Mouse (Mus musculus): ENCODE measurements around the gene Serpina9. TPM values are rescaled to one million over a fixed set of nuclear protein-coding genes. Genes with fewer than 3 reads are reported as not detected.

Serpina9 gene
- polyA plus RNA-seq, 2 experiments, result 0.10 to 0.16 TPM

DNA sequence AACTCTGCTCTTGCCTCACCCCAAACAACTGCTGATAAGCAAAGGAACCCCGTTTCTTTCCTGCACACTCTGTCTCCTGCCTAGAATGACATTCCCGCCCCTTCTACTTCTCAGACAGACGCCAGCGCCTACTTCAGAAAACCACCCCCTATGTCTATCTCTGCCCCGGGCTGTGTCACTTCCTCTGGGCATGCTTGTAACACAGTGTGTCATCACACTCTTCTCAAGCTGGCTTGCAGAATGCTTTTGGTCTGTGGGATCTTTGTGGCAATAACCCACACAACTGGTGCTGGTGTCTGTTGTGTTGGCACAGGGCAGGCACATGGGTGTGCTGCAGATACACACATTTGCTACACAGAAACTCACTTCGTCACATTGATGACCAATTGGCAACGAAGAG is 20.6 kb downstream of the Serpina9 start:
- no peak for ATAC-seq (ENCODE audit: low FRiP score, low read depth)
- no peak for DNase-seq (ENCODE audit: low spot score)
- no peak overlapping the region for H3K9ac ChIP-seq (ENCODE audit: low read depth, low read length, severe bottlenecking)
- no peak overlapping the region for H3K4me3 ChIP-seq (replicated peaks; ENCODE audit: low read length)
- no peaks in the 10 kb centered on the region for H3K4me1 ChIP-seq (ENCODE audit: control insufficient read depth, insufficient read depth, low read length)
- H3K36me3 ChIP-seq (ENCODE audit: control insufficient read depth, insufficient read depth, low read length), result no peaks in the 10 kb centered on the region
- H3K4me2 ChIP-seq (replicated peaks; ENCODE audit: low read depth, low read length, severe bottlenecking), result no peak overlapping the region
- H3K27ac ChIP-seq (replicated peaks; ENCODE audit: low read depth, low read length), result no peak overlapping the region
- H3K9me3 ChIP-seq (ENCODE audit: control insufficient read depth, low read length), result no peaks in the 10 kb centered on the region
- 69% methylated on average over 7 of the region's 7 CpGs for WGBS
- no peaks in the 10 kb centered on the region for H3K27me3 ChIP-seq (ENCODE audit: control insufficient read depth, insufficient read depth, low read length)
- TF ChIP-seq POLR2A (IDR thresholded peaks at IDR 0.05; ENCODE audit: borderline replicate concordance, extremely low read depth, insufficient read depth, insufficient read length), result no peak

GRCm38 (mm10) chr12:103989857-103990256 is 23.7 kb downstream of the Serpina9 start, which contains the start of gene Serpina11:
Gene Serpina11 (minus strand): TSS chr12:103989957.
- Histone ChIP-seq H3K27me3 (ENCODE audit: control insufficient read depth, insufficient read depth, low read length) (no peaks in the 10 kb centered on the region), H3K9me3 (ENCODE audit: control insufficient read depth, low read length) (no peaks in the 10 kb centered on the region), H3K36me3 (ENCODE audit: control insufficient read depth, insufficient read depth, low read length) (no peaks in the 10 kb centered on the region), H3K4me2 (replicated peaks; ENCODE audit: low read depth, low read length, severe bottlenecking) (no peak within 1 kb of the TSS), H3K27ac (replicated peaks; ENCODE audit: low read depth, low read length) (no peak within 1 kb of the TSS), H3K4me3 (replicated peaks; ENCODE audit: low read length) (no peak within 1 kb of the TSS), H3K4me1 (ENCODE audit: control insufficient read depth, insufficient read depth, low read length) (no peaks in the 10 kb centered on the region), H3K9ac (ENCODE audit: low read depth, low read length, severe bottlenecking) (no peak within 1 kb of the TSS)
- 88% methylated on average over 6 of the region's 6 CpGs for WGBS
- ATAC-seq (ENCODE audit: low FRiP score, low read depth) (no peak), DNase-seq (ENCODE audit: low spot score) (no peak)
- no peak for TF ChIP-seq POLR2A (IDR thresholded peaks at IDR 0.05; ENCODE audit: borderline replicate concordance, extremely low read depth, insufficient read depth, insufficient read length)

DNA sequence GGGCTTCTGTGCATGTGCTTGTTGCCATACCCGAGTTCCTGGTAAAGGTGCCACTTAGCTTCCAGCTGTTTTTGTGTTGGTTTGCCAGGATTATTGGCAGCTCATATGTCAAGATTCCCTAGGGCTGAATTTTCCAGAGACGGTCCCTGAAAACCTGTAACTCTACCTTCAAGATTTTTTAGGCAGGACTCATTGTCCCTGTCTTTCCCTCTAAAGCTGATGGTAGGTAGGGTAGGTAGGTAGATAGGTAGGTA is 24.1 kb downstream of the Serpina9 start:
- H3K36me3 ChIP-seq (ENCODE audit: control insufficient read depth, insufficient read depth, low read length), result no peaks in the 10 kb centered on the region
- H3K9me3 ChIP-seq (ENCODE audit: control insufficient read depth, low read length), result no peaks in the 10 kb centered on the region
- H3K27me3 ChIP-seq (ENCODE audit: control insufficient read depth, insufficient read depth, low read length), result no peaks in the 10 kb centered on the region
- no peak overlapping the region for H3K4me2 ChIP-seq (replicated peaks; ENCODE audit: low read depth, low read length, severe bottlenecking)
- TF ChIP-seq POLR2A (IDR thresholded peaks at IDR 0.05; ENCODE audit: borderline replicate concordance, extremely low read depth, insufficient read depth, insufficient read length), result no peak
- H3K9ac ChIP-seq (ENCODE audit: low read depth, low read length, severe bottlenecking), result no peak overlapping the region
- ATAC-seq (ENCODE audit: low FRiP score, low read depth) (no peak), DNase-seq (ENCODE audit: low spot score) (no peak)
- 47% methylated on average over 2 of the region's 2 CpGs for WGBS
- no peak overlapping the region for H3K4me3 ChIP-seq (replicated peaks; ENCODE audit: low read length)
- H3K27ac ChIP-seq (replicated peaks; ENCODE audit: low read depth, low read length), result no peak overlapping the region
- H3K4me1 ChIP-seq (ENCODE audit: control insufficient read depth, insufficient read depth, low read length), result no peaks in the 10 kb centered on the region

DNA sequence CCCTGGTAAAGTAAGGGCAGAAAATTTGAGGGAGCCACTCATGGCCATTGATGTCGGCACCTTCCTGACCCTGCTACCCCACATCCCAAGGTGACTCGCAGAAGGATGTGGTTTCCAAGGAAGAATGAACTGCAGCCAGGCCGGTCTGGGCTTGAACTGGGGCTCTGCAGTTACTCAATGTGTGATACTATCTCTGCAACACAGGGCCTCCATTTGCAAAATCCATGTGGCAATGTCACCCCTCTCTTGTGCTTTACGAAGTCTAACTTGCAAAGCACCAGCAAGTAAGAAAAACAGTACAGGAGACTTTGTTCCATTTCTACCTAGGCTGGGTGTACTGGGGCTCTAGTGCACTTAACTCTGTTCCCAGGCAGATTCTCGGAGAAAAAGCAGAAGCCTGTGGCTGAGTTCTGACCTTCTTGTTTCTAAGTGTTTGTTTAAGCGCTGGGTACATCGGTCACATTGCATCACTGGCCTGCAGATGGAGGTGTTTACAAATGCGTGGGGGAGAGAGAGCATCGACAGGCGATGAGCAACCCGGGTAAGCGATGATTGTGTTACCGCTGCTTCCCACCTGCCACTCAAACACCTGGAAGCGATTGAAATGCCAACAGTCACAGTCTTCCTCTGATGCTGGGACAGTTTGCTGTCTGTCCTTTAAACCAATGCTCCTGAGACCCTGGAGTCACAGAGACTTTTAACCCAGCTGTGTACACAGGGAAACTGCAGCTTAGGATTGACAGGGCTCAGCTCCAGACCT is 24.6 kb downstream of the Serpina9 start:
- H3K9ac ChIP-seq (ENCODE audit: low read depth, low read length, severe bottlenecking), result no peak overlapping the region

GRCm38 (mm10) chr12:103985868-103986267 is 27.7 kb downstream of the Serpina9 start:
- no peak for ATAC-seq (ENCODE audit: low FRiP score, low read depth)
- H3K27ac ChIP-seq (replicated peaks; ENCODE audit: low read depth, low read length), result no peak overlapping the region
- no peak overlapping the region for H3K4me3 ChIP-seq (replicated peaks; ENCODE audit: low read length)
- H3K4me2 ChIP-seq (replicated peaks; ENCODE audit: low read depth, low read length, severe bottlenecking), result no peak overlapping the region
- H3K36me3 ChIP-seq (ENCODE audit: control insufficient read depth, insufficient read depth, low read length), result no peaks in the 10 kb centered on the region
- no peaks in the 10 kb centered on the region for H3K4me1 ChIP-seq (ENCODE audit: control insufficient read depth, insufficient read depth, low read length)
- no peak for TF ChIP-seq POLR2A (IDR thresholded peaks at IDR 0.05; ENCODE audit: borderline replicate concordance, extremely low read depth, insufficient read depth, insufficient read length)
- no peaks in the 10 kb centered on the region for H3K9me3 ChIP-seq (ENCODE audit: control insufficient read depth, low read length)
- DNase-seq (ENCODE audit: low spot score), result no peak
- H3K27me3 ChIP-seq (ENCODE audit: control insufficient read depth, insufficient read depth, low read length), result no peaks in the 10 kb centered on the region
- H3K9ac ChIP-seq (ENCODE audit: low read depth, low read length, severe bottlenecking), result no peak overlapping the region
- WGBS, result 65% methylated on average over 5 of the region's 5 CpGs

More for the DNA sequence above, 24.6 kb downstream of the Serpina9 start:
- no peaks in the 10 kb centered on the region for H3K4me1 ChIP-seq (ENCODE audit: control insufficient read depth, insufficient read depth, low read length)
- TF ChIP-seq POLR2A (IDR thresholded peaks at IDR 0.05; ENCODE audit: borderline replicate concordance, extremely low read depth, insufficient read depth, insufficient read length), result no peak
- no peaks in the 10 kb centered on the region for H3K27me3 ChIP-seq (ENCODE audit: control insufficient read depth, insufficient read depth, low read length)
- no peak overlapping the region for H3K27ac ChIP-seq (replicated peaks; ENCODE audit: low read depth, low read length)
- DNase-seq (ENCODE audit: low spot score) (no peak), ATAC-seq (ENCODE audit: low FRiP score, low read depth) (no peak)
- no peak overlapping the region for H3K4me2 ChIP-seq (replicated peaks; ENCODE audit: low read depth, low read length, severe bottlenecking)
- WGBS, result 58% methylated on average over 14 of the region's 14 CpGs
- no peak overlapping the region for H3K4me3 ChIP-seq (replicated peaks; ENCODE audit: low read length)
- no peaks in the 10 kb centered on the region for H3K9me3 ChIP-seq (ENCODE audit: control insufficient read depth, low read length)
- no peaks in the 10 kb centered on the region for H3K36me3 ChIP-seq (ENCODE audit: control insufficient read depth, insufficient read depth, low read length)

All from limb, embryonic 14.5 days (tissue).